Mouse (Mus musculus) Muller cell, postnatal 12 days (primary cell): Measurements from ENCODE around the gene Gm5890.
"Not testable (repeated sequence)": the region's sequence is repeated elsewhere in the genome, so short reads cannot be mapped to it uniquely, and the experiment has no call there.

Experiments used
- DNase-seq: peaks from one replicate; pipeline ENCODE4 v3.0.0-alpha.2; 2015; ENCODE audit errors: inconsistent ontology term

Gm5890 gene

DNA sequence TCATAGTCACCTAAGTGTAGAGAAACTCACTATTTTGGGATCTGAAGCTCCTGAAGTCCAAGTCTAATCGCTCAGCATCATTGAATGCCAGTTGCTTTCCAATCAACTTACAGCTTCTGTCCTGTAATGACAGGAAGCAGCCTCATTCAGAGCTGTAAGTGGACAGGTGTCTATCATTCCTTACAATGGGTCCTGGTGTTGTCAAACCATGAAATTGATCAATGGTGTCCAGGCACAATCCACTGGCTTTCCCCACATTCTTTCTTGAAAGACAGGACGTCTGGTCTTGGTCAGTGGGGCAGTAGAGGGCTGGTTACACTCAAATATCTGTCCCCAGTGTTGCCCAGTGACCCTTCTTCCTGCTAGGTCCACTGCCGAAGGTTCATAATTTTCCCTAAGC lies at the start of gene Gm5890:
Gm5890 (minus strand) TSS at position 101 of the 400 bp plus-strand sequence.
- DNase-seq = not testable (repeated sequence)

GRCm38 (mm10) chr7:20233728-20234127 lies 28.9 kb downstream of the Gm5890 start, which contains the start of gene Gm4498:
Gm4498 (minus strand) TSS chr7:20233828.
- DNase-seq = not testable (repeated sequence)
